Mouse (Mus musculus) kidney, postnatal 14 days (tissue): ENCODE results near the gene Trak1.

Experiments used
- DNase-seq: peaks from one replicate; pipeline ENCODE4 v3.0.0; 2022; ENCODE audit warnings: mixed read lengths

Trak1 gene

DNA sequence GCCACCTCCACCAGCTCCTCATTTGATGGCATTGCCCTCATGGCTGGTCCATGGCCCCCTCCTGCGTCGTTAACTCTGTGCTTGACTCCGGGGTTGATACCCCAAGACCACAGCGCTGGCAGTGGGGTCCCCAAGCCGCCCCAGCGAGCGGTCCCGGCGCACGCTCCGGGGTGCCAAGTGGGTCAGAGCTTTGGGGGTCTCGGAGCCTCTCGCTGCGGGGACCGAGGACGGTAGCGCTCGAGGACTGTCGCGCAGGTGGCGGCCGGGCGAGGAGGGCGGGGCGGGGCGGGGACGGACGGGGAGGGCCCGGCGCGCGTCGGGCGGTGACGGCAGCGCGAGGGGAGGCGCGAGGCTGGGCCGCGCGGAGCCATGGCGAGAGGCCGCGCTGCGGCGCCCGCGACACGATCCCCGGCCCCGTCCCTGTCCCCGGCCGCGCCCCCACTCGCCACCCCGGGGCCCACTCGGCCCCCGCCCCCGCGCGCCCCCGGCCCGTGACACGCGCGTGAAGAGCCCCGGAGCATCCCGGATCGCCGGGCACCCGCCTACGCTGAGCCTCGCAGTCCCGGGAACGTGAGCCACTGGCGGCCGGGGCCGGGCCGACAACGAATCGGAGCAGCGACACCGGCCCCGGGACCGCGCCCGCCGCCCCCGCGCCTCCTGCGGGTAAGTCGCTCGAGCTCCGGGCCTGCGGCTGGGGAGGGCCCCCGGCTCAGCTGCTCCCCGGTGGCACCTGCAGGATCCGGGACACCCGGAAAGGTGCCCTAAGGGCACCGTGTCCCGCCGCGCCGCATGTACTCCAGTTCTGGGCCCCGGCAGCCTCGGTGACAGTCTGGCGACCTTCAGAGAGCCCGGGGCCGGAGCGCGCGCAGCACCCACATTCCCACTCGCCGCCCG lies at the start of gene Trak1:
Gene Trak1 (plus strand): TSS at position 332 of the 894 bp plus-strand sequence.
- DNase-seq = peak; percentile 84

DNA sequence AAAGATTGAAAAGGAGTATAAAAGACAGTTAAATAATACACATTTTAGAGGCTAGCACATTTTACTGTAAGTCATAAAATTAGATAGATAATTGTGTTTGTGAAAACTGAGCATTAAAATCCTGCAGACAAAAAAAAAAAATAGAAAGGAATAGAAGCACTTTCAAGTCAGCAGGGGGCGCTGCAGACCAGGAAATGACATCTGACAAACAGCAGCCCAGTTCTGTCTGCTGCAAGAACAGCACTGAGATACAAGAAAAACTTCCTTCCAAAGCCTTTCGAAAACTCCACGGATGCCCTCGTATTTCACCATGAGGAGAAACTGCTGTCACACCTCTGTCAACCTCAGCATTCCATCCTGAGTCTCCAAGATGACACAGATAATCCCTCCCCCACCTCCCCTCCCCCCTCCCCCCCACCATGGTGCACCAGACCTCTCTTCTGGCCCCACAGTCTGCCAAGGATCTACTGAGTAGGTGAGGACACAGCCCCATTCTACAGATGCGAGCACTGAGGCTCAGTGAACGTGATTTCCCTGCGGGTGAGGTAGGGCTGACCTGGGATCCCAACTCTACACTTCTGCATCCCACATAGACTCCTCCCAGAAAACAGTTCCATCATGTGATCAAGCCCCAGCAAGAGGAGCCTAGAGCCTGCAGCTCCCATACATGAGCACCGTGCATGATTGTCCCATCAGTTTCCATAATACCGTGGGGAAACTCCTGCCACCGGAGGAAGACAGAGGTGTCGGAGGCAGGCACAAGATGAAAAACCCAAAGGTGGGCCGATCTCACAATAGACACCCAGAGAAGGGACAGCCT lies 49.1 kb upstream of the Trak1 start:
- DNase-seq = peak; percentile 86

DNA sequence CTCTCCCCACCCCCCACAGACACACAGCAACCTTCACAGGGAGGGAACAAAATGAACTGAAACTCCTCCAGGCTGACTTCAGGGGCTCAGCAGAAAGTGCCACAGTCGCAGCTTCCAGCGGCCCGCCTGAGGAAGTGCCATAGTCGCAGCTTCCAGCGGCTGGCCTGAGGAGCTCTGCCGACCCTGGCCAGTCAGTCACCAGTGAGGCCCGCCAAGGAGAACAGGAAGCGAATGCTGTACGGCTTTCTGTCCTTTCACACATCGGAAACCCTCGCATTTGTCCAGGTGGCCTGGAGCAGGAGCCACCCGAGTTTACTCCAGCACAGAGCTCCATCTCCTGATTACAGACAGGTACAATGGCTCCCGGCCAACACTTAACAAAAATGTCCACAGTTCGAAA lies 47.5 kb upstream of the Trak1 start:
- no peak for DNase-seq

DNA sequence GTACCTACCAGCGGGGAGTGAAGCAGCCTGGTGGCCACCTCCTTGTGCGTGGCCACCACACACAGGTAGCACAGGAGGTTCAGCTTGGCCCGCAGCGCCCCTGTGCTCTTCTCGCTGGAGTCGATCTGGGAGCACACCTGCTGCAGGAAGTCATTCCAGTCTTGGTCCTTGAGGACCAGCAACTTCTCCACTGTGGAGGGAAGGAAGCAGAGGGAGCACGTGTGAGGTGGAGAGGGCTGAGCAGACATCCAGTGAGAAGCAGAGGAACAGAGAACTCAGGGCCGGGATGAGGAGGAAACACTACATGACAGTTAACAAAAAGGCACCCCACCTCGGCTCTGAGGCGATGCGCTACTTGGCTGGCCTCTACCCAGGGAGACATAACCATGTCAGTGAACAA lies 46.4 kb upstream of the Trak1 start:
- DNase-seq = no peak

DNA sequence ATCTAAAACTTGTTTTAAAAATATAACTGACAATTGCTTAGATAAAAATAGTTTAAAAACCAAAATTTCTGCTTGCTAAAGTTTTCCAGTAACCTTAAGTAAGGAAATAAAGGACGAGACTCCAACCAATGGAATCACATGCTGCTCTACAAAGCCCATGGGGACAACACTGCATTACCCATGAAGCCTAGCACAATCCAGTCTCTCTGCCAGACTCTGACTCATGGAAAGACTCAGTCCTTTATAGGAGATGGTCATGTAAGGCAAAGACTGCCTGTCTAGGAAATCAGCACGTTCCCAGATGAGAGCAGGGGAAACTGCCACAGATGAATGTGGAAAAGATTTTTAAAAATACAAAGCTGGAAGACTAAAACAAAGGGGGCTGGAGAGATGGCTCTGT lies 43.3 kb upstream of the Trak1 start:
- no peak for DNase-seq

DNA sequence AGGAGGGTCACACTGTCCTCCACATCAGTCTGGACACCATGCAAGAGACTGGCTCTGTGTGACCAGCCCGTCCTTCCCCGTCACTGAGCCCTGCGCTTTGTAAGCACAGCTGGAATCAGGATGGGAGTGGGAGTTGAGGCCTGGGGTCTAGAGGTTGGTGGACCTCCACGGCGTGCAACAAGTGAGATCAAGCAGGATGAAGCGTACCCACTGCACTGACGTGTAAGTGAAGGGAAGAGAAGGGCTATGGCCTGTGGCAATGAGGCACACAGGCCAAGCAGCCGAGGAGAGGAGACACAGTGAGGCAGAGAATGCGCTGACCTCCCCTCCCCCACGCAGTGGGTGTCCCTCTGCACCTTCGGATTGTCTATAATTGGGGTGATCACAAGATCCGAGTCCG lies 42.5 kb upstream of the Trak1 start:
- DNase-seq = no peak

DNA sequence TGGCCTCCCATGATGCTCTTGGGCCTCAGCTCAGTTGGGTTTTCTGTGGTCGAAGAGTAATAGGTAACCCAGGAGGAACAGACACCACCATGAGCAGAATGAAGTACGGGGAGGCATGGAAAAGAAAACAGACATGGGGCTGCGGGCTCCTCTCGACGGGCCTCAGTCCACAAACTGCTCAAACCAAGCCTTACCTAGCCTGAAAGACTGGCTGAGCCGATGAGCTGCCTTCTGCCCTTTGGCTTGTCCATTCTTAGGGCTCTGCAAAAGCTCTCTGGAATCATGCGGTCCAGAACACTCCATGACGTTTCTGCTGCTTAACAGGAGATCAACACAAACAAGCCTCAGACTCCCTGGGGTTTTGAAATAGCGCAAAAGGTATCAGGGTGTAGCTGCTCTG lies 40.2 kb upstream of the Trak1 start:
- DNase-seq = no peak

DNA sequence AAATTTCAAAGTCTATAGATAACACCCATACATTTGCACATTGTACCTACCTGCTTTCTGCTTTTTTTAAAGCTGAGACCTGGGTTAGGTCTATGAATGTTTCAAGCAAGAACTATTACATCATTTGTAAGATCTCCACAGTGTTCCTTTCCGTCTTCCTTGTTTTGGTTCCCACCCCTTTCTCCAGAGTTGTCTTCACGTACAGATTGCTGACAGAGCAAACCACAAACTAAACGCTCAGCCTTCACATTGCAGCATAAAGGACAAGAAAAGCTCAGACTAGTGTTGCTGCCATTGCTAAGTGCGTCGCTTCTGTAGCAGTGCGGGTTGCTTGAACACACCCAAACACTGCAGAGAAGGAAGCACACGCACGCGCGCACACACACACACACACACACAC lies 32.0 kb upstream of the Trak1 start:
- DNase-seq = no peak

DNA sequence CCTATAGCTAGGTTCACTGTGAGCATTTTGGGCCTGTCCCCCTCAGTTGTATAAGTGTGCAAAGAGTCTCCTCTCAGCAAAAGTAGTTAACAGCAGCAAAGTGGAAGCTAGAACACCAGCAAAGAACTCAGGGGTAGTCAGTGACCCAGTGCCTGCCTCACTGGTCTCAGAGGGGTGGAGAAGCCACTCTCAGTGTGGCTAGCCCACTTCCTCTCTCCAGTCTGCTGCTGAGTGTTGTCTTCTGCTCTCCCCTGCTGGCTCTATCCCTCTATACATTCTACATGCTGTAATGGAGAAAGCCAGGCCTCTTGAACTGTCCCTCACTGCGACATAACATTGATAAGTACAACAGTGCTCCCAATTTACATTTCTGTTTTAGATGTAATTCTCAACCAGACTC lies 26.2 kb upstream of the Trak1 start:
- DNase-seq = no peak

DNA sequence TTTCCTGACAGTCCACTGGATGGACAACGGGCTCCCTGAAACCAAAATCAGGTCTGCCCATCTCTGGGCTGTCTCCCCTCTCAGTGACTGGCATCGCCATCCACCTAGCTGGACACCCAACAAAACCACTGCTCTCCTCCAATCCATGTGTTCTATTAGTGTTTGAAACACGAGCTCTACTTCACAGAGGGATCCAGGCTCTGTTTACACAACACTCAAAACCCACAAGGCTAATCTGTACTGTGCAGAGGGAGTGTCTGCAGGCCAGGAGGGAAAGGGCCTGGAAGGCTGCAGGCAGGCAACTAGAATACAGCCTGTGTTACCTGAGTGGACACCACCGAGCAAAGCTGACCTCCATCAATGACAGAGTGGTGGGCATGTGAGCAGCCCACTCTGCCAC lies 25.7 kb upstream of the Trak1 start:
- DNase-seq = no peak

DNA sequence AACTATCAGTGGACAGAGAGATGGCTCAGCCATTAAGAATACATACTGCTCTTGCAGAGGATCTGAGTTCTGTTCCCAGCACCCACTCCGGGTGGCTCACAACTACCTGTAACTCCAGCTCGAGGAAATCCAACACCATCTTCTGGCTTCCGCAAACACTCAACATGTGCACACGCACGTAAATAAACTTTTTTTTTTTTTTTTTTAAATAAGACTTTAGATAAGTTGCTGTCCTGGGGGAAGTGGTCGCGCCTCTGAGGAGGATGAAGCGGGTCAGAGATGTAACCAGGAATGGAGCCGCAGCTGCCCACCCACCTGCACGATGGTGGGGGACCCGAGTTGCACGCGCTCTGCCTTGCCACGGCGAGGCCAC lies 20.6 kb upstream of the Trak1 start:
- DNase-seq = no peak

DNA sequence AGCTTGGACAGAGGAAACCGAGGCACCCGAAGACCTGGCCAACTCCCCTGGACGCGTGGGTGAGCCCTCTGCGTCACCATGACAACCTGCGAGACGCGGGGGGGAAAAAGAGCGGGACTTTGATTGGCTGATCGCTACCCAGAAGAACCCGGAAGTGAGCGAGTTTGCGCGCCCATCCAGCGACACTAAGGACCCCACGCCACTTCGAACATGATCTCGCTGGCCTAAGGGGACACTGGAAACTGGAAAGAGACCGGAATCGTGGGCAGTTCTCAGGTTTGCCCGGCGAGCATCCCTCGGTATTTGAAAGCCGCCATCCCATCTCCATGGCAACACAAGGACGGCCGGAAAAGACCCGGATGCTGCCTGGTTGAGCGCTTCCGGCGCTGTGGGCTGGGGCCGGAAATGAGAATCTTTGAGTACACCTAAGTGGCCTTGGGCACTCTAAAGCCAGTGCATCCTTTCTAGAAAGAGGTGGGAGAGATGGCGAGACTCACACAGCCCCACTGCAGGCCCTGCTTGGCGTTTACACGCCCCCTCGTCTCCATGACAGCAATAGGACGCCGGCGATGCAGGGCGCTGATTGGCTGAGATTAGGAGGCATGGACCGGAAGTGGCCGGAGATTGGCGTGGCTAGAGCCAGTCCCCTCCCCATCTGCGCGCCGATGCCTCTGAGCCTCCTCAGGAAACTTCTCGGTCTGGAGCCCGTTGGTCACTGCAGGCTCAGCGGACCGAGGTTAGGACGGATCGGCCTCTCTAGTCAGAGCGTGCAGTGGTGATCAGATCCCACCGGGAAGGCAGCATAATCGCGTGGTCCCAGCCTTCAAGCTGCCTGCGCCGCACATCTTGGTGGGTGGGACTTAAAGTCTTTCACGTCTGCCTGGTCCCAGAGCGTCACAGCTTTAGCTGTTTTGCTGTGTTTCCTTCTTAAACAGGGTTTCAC lies 19.9 kb upstream of the Trak1 start, which contains the start of gene Ulk4:
Gene Ulk4 (minus strand): TSS at position 80 of the 943 bp plus-strand sequence.
- DNase-seq = peak; percentile 95

DNA sequence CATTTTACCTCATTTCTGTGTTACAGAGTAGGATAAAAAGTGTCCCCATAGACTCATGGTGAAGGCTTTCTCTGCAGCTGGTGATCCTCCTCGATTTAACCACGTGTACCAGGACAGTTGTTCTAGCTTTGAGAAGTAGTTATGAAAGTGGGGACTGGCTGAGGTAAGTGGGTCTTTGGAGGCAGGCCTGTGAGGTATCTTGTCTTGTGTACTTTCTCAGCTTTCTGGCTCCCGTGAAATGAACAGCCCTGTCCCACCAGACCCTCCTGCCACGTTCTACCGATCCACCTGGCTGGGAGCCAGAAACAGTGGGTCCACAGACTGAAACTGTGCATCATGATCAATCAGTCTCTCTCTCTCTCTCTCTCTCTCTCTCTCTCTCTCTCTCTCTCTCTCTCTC lies 18.1 kb upstream of the Trak1 start:
- no peak for DNase-seq

DNA sequence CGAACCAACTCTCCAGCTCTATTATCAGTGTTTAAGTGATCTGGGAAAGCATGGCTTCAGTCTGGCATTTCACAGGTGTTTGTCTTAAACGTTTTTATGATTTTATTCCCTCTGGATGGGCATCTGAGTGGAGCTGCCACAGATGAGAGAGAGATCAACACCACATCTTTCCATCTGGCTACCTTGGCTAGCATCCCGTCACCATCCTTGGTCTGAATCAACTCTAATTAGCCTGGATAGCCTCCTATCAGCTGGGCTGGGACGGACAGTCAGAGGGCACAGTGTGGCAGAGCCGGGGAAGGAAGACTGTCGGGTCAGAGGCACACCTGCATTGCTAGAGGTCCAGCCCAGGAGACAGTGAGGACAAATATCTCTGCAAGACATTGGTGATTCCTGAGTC lies 15.4 kb upstream of the Trak1 start:
- DNase-seq = no peak

DNA sequence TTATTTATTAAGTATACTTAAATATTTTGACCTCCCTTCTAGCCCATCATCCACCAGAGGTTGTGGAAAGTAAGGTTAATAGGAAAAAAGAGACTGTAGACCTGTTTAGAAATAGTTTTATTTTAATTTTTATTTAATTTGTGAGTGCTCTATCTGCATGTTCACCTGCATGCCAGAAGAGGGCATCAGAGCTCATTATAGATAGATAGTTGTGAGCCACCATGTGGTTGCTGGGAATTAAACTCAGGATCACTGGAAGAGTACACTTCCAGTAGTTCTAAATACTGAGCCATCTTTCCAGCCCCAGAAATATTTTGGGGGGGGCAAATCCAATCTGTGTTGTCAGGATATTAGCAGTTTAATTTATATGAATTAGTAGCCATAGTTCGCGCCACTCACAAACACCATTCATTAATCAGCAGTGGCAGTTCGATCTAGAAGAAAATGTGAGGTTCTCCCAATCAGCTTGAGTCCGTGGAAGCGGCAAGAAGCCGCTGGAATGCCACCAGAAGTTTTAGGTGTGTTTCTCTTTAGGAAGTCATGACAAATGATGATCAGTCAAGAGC lies 13.6 kb upstream of the Trak1 start:
- DNase-seq = no peak

DNA sequence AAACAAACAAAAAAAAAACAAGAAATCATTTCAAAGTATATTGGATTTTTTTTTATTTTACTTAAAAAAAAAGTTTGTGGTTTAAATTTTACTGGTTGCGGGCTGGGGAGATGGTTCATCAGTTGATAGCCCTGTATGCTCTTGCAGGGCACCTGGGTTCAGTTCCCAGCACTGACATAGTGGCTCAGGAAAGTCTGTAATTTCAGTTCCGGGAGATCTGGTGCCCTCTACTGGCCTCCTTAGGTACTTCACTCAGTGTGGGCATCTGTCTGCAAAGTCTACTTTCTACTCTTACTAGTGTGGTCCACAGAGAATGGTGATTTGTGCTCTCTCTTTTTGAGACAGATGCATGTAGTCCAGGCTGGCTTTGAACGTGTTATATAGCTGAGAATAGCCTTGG lies 12.9 kb upstream of the Trak1 start:
- peak; percentile 29 for DNase-seq

DNA sequence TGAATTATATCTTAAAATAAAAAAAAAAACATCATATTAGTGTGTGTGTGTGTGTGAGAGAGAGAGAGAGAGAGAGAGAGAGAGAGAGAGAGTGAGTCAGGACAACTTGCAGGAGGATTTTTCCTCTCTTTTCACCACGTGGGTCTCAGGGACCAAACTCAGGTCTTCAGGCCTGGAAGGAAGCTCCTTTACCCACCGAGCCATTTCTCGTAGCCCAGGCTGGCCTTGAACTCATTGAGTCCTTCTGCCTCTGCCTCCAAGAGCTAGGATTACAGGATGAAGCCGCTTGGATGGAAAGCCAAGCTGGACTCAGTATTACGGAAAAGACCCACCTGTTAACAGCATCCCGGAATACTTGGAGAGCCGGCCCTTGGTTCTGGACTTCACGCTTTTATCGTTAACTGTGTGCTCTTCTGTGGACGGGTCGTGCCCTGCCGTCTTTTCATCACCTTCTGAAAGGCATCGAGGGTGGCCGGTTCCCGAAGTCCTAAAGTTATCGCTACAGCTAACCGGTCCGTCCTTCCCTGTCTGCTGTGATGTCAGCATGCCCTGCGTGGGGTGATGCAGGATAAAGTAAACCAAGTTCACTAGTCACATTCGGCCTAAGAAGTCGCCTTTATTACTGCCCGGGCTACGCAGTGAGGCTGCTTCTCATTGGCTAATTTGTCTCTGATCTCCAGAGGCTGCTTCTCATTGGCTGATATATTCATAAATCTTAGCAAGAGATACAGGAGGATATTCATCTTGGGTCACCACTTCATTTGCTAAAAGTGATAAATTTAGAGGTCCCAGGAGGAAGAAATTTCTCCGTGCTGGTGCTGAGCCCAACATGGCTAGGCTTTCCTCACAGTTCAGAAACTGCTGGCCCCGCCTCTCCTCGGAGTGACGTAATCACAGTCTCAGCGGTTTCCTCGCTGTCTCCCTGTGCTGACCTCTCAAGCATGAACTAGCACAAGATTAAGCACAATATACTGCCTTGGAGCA lies 11.7 kb upstream of the Trak1 start:
- peak; percentile 86 for DNase-seq

DNA sequence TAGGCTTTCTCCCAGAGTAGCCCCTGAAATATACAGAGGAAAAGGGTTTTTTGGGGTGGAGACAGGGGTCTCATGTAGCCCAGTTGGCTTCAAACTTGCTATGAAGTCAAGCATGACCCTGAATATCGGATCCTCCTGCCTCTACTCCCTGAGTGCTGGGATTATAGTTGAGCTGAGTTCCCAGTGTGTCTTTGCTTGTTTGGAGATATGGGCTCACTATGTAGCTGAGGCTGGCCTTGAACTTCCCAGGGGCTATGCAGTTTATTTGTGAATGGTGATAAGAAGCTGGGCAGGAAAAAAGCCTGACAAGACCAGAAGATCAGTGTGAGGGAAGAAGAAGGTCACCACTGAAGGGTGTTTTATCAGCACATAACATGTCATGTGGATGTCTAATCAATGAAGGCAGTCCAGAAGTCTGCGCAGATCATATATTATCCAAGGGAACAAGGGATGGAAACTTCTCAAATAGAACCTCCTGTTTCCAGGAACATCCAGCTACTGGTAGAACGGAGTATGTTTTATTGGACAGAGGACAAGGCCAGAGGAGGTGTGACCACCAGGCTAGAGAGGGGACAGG lies 10.9 kb upstream of the Trak1 start:
- no peak for DNase-seq

DNA sequence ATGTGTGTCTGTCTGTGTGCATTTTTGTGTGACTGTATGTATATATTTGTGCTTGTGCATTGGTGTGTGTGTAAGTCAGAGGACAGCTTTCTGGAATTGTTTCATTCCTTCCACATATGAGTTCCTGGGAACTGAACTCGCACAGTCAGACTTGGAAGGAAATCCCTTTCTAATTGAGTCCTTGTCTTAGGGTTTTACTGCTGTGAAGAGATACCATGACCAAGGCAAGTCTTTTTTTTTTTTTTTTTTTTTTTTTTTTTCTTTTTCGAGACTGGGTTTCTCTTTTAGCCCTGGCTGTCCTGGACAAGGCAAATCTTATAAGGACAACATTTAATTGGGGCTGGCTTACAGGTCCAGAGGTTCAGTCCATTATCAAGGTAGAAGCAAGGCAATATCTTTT lies 6.0 kb upstream of the Trak1 start:
- DNase-seq = no peak

DNA sequence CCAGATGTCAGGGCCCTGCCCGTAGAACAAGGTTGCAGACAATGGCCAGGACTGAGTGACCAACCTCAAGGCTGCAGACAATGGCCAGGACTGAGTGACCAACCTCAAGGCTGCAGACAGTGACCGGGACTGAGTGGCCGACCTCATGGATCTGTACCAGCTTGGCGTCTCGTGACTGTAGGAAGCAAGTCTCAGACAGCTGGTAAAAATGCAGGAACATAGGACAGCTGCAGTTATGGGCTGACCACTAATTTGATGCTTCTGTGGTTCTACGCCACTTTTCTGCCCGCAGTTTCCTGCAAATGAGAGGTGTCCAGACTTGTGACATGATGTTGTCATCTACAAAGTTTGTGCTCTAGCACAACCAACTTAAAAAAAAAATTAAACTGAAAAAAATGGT lies 4.1 kb upstream of the Trak1 start:
- DNase-seq = no peak

DNA sequence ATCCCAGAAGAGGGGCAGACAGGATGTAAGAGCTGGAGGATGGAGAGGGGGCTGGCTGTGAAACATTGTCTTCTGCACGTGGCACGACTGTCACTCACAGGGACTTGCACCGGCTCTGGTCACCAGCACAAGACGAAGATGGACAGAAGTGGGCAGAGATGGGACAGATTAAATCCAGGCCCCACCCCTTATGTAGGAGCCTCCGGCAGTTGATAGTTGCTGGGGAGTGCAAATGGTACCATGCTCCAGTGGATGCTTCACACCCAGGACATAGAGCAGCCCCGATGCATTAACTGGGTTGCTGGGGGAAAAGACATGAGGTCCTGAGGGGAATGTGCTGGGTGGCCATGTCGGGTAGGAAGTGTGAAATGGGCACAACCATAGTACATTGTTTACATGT lies 2.1 kb upstream of the Trak1 start:
- DNase-seq = no peak
